Mouse (Mus musculus) telencephalon, adult 2 months (tissue): ENCODE measurements around the gene Chst4.
"Not testable (repeated sequence)": the region's sequence is repeated elsewhere in the genome, so short reads cannot be mapped to it uniquely, and the experiment has no call there.

ENCODE experiments used
- DNase-seq: peaks from one replicate; pipeline ENCODE4 v3.0.0-alpha.2; 2011; ENCODE audit warnings: low read depth, low spot score

Chst4 gene

GRCm38 (mm10) chr8:110039659-110040058 is at the start of gene Chst4:
Chst4 (minus strand) TSS chr8:110039740.
- DNase-seq = no peak

GRCm38 (mm10) chr8:110082416-110083105 is 43.0 kb upstream of the Chst4 start:
- no peak for DNase-seq

- peak; percentile 38 for DNase-seq
Observed at GRCm38 (mm10) chr8:110079282-110080221, 40.0 kb upstream of the Chst4 start, which contains the start of gene Zfp612. Zfp612 (plus strand) TSS chr8:110079746.

GRCm38 (mm10) chr8:110074496-110074895 is 35.0 kb upstream of the Chst4 start:
- DNase-seq = no peak

GRCm38 (mm10) chr8:110071600-110071999 is 32.1 kb upstream of the Chst4 start:
- peak; percentile 44 for DNase-seq

DNA sequence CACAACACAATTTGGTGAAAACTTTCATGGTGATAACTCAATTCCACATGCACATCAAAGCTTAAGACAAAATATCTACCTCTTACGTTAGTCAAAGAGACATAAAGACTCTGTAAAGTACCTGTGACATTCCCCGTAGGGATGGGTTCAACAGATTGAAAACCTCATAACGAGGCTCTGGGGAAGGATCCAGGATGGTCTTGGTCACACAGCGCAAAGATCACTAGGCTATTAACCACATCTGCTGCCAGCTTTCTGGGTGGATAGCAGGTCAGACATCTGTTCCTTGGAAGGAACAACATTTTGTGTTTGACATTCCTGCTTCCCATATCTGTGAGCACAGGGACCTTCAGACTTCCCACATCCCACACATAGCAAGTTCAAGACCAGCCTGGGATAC is 30.2 kb upstream of the Chst4 start:
- DNase-seq = no peak

DNA sequence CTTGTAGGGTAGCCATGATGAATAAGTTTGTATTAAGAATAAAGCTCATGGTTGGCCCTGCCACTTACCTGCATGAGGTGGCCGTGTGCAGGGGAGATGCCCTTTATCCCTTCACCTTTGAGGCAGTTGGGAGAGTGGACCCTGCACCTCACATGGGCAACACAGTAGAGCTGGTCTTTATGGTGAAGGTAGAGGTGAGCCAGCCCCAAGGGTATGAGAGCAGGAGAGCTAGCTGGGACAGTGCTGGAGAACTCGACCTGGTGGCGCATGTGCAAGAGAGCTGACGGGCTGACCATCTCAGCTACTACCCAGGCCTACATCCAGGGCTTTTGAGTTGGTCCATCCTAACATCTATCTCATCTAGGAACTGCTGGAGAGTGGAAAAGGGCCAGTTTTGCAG is 26.1 kb upstream of the Chst4 start:
- no peak for DNase-seq

- no peak for DNase-seq
Observed at GRCm38 (mm10) chr8:110064606-110065365, 25.2 kb upstream of the Chst4 start.

DNA sequence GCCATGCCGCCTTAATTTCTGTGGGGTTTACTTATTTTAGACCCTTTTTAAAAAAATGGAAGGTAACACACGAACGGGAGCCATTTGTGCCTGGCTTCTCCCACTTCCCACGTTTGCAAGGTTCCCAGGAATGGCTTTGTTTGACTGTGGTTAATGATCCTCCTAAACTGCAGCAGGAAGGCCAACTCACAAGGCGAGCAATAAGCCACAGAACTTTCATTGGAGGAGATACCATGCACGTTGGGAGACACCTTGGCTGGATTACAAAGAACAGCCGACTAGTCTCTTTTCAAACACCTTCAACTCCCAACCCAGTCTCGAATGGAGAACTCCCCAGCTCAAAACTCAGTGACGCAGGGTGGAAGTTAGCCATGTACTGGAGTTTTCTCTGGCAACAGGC is 24.6 kb upstream of the Chst4 start:
- no peak for DNase-seq

DNA sequence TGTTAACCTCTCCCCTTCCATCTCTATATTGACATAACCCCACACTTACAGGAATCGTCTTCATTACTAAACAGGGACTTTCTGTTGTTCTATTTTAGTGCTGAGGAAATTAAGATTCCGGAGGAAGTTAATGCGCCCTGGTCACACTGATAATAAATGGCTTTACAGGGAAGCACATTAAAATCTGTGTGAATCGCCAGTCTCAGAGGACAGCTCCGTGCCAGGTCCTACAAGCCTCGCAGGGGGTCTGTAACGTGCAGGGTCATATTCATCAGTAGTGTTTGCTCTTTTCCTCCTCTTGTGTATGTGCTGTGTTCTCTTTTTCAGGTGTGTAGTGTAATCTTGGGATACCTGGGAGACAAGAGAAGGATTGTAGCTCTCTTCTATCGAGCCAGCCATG is 18.7 kb upstream of the Chst4 start:
- no peak for DNase-seq

- no peak for DNase-seq
Observed at GRCm38 (mm10) chr8:110051208-110051607, 11.7 kb upstream of the Chst4 start.

DNA sequence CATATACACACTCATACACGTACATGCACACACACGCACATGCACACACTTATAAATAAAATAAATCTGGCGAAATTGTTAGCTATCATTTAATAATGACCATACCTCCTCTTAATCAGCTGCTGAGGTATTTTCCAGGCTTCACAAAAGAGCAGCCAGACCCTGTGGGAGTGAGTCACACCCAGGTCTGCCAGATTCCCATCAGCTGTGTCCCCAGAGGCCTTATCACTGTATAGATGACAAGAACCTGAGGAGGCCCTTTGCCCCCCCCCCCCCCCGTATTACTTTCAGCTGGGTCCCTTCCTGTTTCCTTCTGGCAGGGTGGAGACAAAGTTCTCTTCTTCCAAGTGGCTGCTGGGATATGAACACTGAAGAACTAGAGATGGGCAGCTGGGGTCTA is 969 bp upstream of the Chst4 start:
- no peak for DNase-seq

DNA sequence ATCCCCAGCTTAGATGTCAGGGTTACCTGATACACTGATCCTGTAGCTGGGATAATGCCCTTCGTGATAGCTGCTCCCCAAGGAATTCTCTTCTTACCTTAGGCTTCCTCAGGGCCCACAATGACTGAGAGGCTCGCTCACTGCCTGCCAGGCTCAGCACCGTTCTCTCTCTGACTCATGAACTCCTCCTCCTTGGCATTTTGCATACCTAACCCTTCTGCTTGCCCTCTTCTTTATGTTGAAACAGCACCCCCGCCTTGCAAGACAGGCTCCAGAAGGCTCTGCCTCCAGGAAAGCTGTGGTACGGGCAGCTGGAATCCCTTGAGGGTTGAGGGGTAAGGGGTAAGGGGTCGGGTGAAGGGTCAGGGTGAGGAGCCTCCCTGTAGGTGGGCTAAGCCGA is 324 bp downstream of the Chst4 start:
- no peak for DNase-seq

DNA sequence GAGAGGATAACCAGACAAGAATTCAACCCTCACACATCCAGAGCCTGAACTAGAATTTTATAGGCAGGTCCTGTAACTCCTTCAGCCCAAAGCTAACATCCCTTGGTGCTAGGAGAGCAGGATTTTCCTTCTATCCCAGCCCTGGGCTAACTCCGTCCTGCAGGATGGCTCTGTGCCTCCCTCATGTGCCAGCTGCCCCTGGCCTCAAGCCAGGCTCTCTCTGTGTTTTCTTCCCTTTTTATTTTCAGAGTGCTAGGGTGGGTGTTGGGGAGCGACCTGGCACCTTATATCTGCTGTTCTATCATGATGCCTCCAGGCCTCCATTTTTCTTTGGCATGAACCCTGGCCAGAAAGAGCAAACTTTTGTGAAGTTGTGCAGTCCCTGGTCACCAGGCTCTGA is 3.4 kb downstream of the Chst4 start:
- DNase-seq = no peak

- peak; percentile 71 for DNase-seq
Observed at GRCm38 (mm10) chr8:110034331-110034730, 5.2 kb downstream of the Chst4 start.

DNA sequence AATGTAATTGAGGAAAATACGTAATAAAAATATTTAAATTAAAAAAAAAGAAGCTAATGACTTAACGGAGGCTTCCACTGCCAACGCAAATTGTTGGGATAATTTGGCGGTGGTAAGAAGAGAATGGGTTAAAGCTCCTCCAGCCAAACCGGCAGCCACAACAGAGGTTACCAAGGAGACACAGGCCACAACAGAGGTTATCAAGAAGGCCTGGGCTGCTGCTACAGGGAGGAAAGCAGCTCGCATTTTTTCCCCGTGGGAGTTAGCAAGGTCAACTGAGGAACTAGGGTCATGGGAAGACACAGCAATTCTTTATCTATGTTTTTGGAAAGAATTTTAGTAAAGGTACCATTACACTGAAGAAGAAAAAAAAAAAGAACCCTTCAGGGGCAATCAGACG is 5.8 kb downstream of the Chst4 start:
- DNase-seq = not testable (repeated sequence)

GRCm38 (mm10) chr8:110022768-110023344 is 16.7 kb downstream of the Chst4 start:
- DNase-seq = no peak

DNA sequence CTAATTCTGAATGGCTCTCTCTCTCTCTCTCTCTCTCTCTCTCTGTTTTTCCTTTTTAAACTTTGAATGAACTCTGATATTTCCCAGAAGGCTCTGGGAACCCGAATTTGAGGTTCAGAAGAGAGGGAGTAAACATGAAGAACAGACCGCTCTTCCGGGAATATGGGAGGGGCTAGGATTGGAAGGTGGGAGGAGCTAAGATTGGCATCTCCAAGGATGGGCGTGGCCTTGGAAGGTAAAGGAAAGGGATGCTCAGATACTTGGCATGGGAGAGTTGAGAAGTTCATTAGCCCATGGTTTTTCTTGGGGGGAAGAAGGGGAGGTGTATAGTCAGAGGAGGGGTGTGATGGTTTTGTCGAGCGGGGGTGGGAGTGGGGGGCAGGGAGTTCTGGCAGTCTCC is 17.5 kb downstream of the Chst4 start:
- DNase-seq = no peak

DNA sequence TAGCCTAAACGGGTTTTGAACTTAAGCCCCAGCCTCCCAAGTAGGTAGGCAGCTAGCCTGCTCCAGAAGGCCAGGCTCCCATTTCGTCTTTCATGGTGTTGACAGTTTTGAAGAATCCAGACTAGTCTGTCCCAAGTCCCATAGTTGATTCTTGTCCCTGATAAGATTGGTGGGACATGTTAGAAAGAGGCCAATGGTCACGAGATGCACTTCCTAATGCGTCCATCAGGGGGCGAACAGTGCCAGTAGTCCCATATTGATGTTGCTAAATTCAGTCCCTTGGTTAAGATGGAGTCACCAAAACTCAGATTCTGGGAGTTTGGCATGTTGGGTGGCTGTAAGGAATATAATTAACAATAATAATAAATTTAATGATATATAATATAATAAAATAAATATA is 28.7 kb downstream of the Chst4 start:
- DNase-seq = no peak

- no peak for DNase-seq
Observed at GRCm38 (mm10) chr8:110008995-110009446, 30.5 kb downstream of the Chst4 start.

- DNase-seq = no peak
Observed at GRCm38 (mm10) chr8:110008228-110008994, 31.1 kb downstream of the Chst4 start.
